Mouse (Mus musculus): ENCODE results near the gene Pus3.

Gene Pus3

DNA sequence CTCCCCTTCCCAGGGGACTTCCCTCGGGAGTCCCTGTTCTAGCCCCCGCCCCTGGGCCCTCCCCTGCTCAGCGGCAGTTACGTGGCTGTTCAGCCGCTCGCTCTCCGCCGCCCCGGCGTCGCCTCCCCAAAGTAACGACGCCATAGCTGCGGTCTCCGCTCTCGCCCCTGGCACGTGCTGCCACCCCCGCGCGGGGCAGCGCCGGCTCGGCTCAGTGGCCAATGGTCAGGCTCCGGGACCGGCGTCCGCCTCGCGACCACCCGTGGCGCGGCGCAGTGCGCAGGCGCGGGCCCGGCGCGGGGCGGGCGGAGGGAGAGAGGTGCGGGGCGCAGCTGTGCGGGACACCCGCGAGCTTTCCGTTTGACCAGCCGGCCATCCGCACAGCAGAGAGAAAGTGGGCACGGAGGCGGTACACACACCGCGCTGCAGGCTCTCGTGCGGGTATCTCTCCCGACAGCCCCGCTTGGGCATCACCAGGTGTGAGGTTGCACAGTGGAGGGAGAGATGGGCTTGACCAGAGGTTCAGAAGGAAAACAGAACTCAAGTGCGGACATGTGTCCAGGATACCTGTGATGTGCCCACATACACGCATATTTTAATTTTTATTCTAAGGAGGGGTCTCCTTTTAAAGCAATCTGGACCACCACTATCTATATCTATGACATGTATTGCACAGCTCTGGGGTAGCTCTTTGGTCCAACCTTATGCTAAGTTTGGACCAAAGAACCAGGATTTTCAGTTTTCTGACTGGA is at the start of gene Pus3, which contains the start of gene Ddx25:
TSS of gene Pus3 (plus strand) at position 339 of the 752 bp plus-strand sequence.
TSS of gene Ddx25 (minus strand) at position 272 of the 752 bp plus-strand sequence.
- in situ Hi-C loops (cut with MboI; ENCODE audit: low pct_unique_long_range_greater_than_20kb in 1 of 2, low sequenced_read_pairs in 2 of 2, unreplicated experiment in 1 of 2): loop anchor here in 1 of 2 experiments (25.0 kb wide), 1 partner anchor 1154 kb away; no protein-coding TSS in a partner anchor

DNA sequence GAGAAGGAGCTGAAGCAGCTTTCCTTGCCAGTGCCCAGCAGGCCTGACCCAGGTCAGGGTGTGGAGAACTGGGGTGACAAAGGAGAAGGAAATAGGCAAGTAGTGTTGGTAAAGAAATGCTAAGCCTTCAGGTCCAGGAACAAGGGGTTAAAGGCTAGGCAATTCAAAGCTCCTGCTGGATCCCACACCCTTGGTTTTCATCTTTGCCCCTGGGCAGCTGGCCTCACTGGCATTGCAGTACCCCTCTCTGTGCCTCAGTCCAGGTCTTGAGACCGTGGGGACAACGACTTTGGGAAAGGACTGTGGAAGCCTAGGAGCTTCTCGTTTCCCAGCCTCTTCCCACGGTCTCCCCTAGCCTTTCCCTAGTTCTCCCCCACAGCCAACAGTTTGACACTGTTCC is 44.5 kb upstream of the Pus3 start:
- in situ Hi-C loops (cut with MboI; ENCODE audit: low pct_unique_long_range_greater_than_20kb in 1 of 2, low sequenced_read_pairs in 2 of 2, unreplicated experiment in 1 of 2): no loop called here

DNA sequence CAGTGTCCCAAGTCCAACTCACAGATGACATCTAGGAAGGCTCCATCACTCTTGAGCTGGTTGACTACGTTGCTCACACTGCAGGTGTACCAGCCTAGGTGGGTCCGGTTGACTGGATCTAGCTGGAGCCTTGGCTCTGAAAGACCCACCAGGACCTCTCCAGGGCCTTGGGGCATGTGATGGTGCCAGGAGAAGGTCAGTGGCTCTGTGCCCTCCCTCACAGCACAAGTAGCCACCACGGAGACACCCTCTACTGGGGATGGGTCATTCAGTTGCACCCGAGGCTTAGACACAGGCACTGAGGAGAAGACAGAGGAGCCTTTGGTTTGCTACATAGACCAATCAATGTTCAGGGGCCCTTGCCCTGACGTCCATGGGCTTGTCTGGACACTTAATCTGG is 42.2 kb upstream of the Pus3 start:
- in situ Hi-C loops (cut with MboI; ENCODE audit: low pct_unique_long_range_greater_than_20kb in 1 of 2, low sequenced_read_pairs in 2 of 2, unreplicated experiment in 1 of 2): no loop called here

DNA sequence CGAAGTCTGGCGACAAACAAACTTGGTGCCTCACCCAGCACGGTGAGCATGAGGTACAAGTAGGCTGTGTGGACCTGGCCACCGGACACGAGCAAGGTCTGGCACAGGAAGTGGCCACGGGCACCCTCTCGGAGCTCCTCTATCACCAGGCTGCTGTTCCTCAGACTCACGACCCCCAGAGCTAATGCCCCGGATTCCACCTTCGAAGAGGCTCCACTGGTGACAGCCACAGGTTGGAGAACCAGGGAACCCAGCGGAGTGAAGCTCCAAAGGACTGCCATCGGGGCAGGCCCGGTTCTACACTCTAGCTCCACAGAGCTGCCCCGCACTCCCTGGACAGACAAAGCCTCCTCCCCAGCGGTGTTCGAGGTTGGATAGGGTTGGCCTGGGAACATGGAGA is 41.7 kb upstream of the Pus3 start:
- in situ Hi-C loops (cut with MboI; ENCODE audit: low pct_unique_long_range_greater_than_20kb in 1 of 2, low sequenced_read_pairs in 2 of 2, unreplicated experiment in 1 of 2): no loop called here

- in situ Hi-C loops (cut with MboI; ENCODE audit: low pct_unique_long_range_greater_than_20kb in 1 of 2, low sequenced_read_pairs in 2 of 2, unreplicated experiment in 1 of 2): no loop called here
Observed at GRCm38 (mm10) chr9:35518169-35518568, 40.2 kb upstream of the Pus3 start, which contains the start of gene Gm1113. Gene Gm1113, minus strand, starts transcription at chr9:35518269.

- in situ Hi-C loops (cut with MboI; ENCODE audit: low pct_unique_long_range_greater_than_20kb in 1 of 2, low sequenced_read_pairs in 2 of 2, unreplicated experiment in 1 of 2): no loop called here
Observed at GRCm38 (mm10) chr9:35520631-35521348, 37.6 kb upstream of the Pus3 start.

GRCm38 (mm10) chr9:35522241-35522640 is 36.2 kb upstream of the Pus3 start:
- in situ Hi-C loops (cut with MboI; ENCODE audit: low pct_unique_long_range_greater_than_20kb in 1 of 2, low sequenced_read_pairs in 2 of 2, unreplicated experiment in 1 of 2): no loop called here

- in situ Hi-C loops (cut with MboI; ENCODE audit: low pct_unique_long_range_greater_than_20kb in 1 of 2, low sequenced_read_pairs in 2 of 2, unreplicated experiment in 1 of 2): no loop called here
Observed at GRCm38 (mm10) chr9:35522821-35523515, 35.4 kb upstream of the Pus3 start.

- in situ Hi-C loops (cut with MboI; ENCODE audit: low pct_unique_long_range_greater_than_20kb in 1 of 2, low sequenced_read_pairs in 2 of 2, unreplicated experiment in 1 of 2): no loop called here
Observed at GRCm38 (mm10) chr9:35523541-35523940, 34.9 kb upstream of the Pus3 start.

DNA sequence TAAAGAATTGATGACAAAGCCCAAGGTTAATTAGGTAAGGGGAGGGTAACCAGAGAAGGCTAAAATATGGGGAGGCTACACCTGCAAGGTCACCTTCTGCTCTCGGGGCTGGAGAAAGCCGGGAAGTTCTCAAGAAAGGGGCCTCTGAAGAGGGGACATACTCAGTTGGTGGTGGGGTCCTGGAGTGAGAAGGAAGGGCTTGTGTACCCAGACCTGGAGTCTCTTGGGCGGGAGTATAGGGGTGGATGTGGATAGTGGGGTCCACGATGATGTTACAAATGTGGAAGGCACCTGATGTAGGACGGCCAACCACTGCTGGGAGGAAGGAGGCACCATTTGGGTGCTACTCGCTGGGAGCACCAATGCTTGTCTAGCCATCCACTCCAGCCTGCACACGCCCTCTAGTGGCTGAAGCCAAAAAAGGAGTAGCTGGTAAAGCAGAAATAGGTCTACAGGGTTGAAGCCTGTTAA is 34.4 kb upstream of the Pus3 start:
- in situ Hi-C loops (cut with MboI; ENCODE audit: low pct_unique_long_range_greater_than_20kb in 1 of 2, low sequenced_read_pairs in 2 of 2, unreplicated experiment in 1 of 2): no loop called here

GRCm38 (mm10) chr9:35529141-35529540 is 29.3 kb upstream of the Pus3 start:
- in situ Hi-C loops (cut with MboI; ENCODE audit: low pct_unique_long_range_greater_than_20kb in 1 of 2, low sequenced_read_pairs in 2 of 2, unreplicated experiment in 1 of 2): no loop called here

GRCm38 (mm10) chr9:35529796-35530195 is 28.6 kb upstream of the Pus3 start:
- in situ Hi-C loops (cut with MboI; ENCODE audit: low pct_unique_long_range_greater_than_20kb in 1 of 2, low sequenced_read_pairs in 2 of 2, unreplicated experiment in 1 of 2): loop anchor here in 1 of 2 experiments (5.0 kb wide), 1 partner anchor 247 kb away; no protein-coding TSS in a partner anchor

GRCm38 (mm10) chr9:35533266-35533665 is 25.1 kb upstream of the Pus3 start:
- in situ Hi-C loops (cut with MboI; ENCODE audit: low pct_unique_long_range_greater_than_20kb in 1 of 2, low sequenced_read_pairs in 2 of 2, unreplicated experiment in 1 of 2): loop anchor here in 1 of 2 experiments (5.0 kb wide), 1 partner anchor 251 kb away; no protein-coding TSS in a partner anchor

DNA sequence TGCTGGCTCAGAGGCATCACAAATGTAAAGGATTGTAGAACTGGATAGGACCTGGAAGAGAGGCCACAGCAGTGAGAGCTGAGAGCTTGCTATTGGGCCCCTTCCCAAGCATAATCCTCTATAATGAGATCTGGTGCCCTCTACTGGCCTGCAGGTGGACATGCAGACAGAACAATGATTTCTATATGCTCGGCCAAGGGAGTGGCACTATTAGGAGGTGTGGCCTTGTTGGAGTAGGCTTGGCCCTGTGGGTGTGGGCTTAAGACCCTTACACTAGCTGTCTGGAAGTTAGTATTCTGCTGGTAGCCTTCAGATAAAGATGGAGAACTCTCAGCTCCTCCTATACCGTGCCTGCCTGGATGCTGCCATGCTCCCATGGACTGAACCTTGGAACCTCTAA is 23.3 kb upstream of the Pus3 start:
- in situ Hi-C loops (cut with MboI; ENCODE audit: low pct_unique_long_range_greater_than_20kb in 1 of 2, low sequenced_read_pairs in 2 of 2, unreplicated experiment in 1 of 2): no loop called here

DNA sequence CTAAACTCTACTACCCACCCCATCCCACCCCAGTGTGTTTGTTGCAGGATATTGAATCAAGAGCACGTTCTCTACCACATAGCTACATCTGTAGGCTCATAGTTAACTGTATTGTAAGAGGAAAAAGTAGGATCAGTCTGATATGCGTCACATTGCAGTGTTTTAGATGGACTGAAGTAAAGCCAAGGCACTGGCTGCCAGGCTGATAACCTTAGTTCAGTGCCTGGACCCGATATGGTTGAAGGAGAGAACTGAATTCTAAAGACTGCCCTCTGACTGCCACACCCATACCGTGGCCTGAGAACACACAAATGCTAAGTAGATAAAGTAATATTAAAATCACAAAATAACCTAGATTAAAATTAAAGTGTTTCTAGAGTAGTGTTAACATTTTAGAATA is 22.5 kb upstream of the Pus3 start:
- in situ Hi-C loops (cut with MboI; ENCODE audit: low pct_unique_long_range_greater_than_20kb in 1 of 2, low sequenced_read_pairs in 2 of 2, unreplicated experiment in 1 of 2): no loop called here

GRCm38 (mm10) chr9:35539001-35539750 is 19.2 kb upstream of the Pus3 start:
- in situ Hi-C loops (cut with MboI; ENCODE audit: low pct_unique_long_range_greater_than_20kb in 1 of 2, low sequenced_read_pairs in 2 of 2, unreplicated experiment in 1 of 2): no loop called here

DNA sequence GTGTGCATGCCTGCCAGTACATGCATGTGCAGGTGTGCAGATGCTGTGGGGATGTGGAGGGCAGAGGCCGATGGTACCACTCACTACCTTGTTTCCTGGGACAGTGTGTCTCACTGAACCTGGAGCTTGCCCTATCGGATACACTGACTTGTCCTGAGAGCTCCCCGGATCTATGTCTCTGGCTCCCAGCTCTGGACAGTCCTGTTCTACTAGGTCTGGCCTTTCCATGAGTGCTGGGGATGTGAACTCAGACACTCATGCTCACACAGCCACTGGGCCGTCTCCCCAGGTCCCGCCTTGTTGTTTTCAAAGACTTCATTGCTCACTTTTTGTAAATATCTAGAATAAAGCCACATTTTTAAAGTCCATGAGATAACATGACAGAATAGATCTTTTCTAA is 17.4 kb upstream of the Pus3 start:
- in situ Hi-C loops (cut with MboI; ENCODE audit: low pct_unique_long_range_greater_than_20kb in 1 of 2, low sequenced_read_pairs in 2 of 2, unreplicated experiment in 1 of 2): loop anchor here in 1 of 2 experiments (5.0 kb wide), 1 partner anchor 259 kb away; no protein-coding TSS in a partner anchor

- in situ Hi-C loops (cut with MboI; ENCODE audit: low pct_unique_long_range_greater_than_20kb in 1 of 2, low sequenced_read_pairs in 2 of 2, unreplicated experiment in 1 of 2): loop anchor here in 1 of 2 experiments (5.0 kb wide), 1 partner anchor 259 kb away; no protein-coding TSS in a partner anchor
Observed at GRCm38 (mm10) chr9:35541488-35541887, 16.9 kb upstream of the Pus3 start.
